Mouse (Mus musculus) midbrain, embryonic 10.5 days (tissue): ENCODE measurements around the gene Poglut1. TPM values are rescaled to one million over a fixed set of nuclear protein-coding genes. Genes with fewer than 3 reads are reported as not detected.
A peak's percentile ranks its signal among the peaks of the same experiment; 100 is the strongest.
"Not testable (repeated sequence)": the region's sequence is repeated elsewhere in the genome, so short reads cannot be mapped to it uniquely, and the experiment has no call there.

Experiments used
- DNase-seq: peaks from one replicate; pipeline ENCODE4 v3.0.0-alpha.2; 2017; ENCODE audit warnings: low spot score
- H3K27ac ChIP-seq: fragments of 300-500 bp; sonication (generic); replicated peaks from 2 replicates; pipeline ENCODE4 v1.5.1; 2016; ENCODE audit warnings: mild to moderate bottlenecking
- H3K27me3 ChIP-seq: fragments of 300-500 bp; sonication (generic); 2 replicates; pipeline ENCODE4 v1.6.1; 2016; ENCODE audit warnings: low read depth, mild to moderate bottlenecking; ENCODE audit not compliant: poor library complexity, severe bottlenecking
- H3K36me3 ChIP-seq: fragments of 300-500 bp; sonication (generic); 2 replicates; pipeline ENCODE4 v1.6.1; 2016; ENCODE audit warnings: mild to moderate bottlenecking, moderate library complexity
- H3K4me1 ChIP-seq: fragments of 300-500 bp; sonication (generic); 2 replicates; pipeline ENCODE4 v1.6.1; 2016
- H3K4me3 ChIP-seq: fragments of 300-500 bp; sonication (generic); 2 replicates; pipeline ENCODE4 v1.5.1; 2016; ENCODE audit warnings: mild to moderate bottlenecking, moderate library complexity
- H3K9me3 ChIP-seq: fragments of 300-500 bp; sonication (generic); replicated peaks from 2 replicates; pipeline ENCODE4 v1.6.1; 2016; ENCODE audit warnings: mild to moderate bottlenecking
- WGBS: fragments of 180-500 bp; shearing (Covaris S2); methylation state at CpG from one replicate; pipeline ENCODE4 v1.1.7; 2016; 5-methylcytosine and 5-hydroxymethylcytosine counted together
- polyA plus RNA-seq: library from polyadenylated mRNA; unstranded; fragments of >200 nt; fragmentation: Nextera tagmentation; extraction: Ambion mirVana; gene quantifications from 2 replicates; pipeline ENCODE4 v1.2.1, GENCODE M21; 2016

Poglut1 gene
- polyA plus RNA-seq, 1 experiment from 2014 or later, result 68.2 TPM

- WGBS, result 89% methylated on average over 3 of the region's 3 CpGs
These were observed 71.8 kb downstream of the Poglut1 start for GRCm38 (mm10) chr16:38478296-38478695.

DNA sequence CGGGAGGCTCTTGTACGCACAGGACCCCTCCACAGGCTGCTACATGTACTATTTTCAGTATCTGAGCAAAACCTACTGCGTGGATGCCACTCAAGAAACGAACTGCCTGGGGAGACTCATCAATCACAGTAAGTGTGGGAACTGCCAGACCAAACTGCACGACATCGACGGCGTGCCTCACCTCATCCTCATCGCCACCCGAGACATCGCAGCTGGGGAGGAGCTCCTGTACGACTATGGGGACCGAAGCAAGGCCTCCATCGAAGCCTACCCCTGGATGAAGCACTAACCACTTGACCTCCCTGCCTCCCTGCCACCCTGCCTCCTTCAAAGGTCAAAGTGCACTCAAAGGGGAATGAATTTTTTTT lies 72.8 kb downstream of the Poglut1 start:
- H3K9me3 ChIP-seq, H3K27ac ChIP-seq, H3K36me3 ChIP-seq, DNase-seq: not testable (repeated sequence)
- Histone ChIP-seq H3K27me3 (peaks cover 17% of the 10 kb centered on the region), H3K4me3 (peak overlapping the region; percentile 52), H3K4me1 (peaks cover 11% of the 10 kb centered on the region)
- 70% methylated on average over 14 of the region's 14 CpGs for WGBS

More at GRCm38 (mm10) chr16:38478296-38478695, 71.8 kb downstream of the Poglut1 start:
- Histone ChIP-seq H3K36me3 (no peaks in the 10 kb centered on the region), H3K27me3 (peaks cover 28% of the 10 kb centered on the region), H3K4me1 (peaks cover 14% of the 10 kb centered on the region), H3K4me3 (no peak overlapping the region), H3K27ac (no peak overlapping the region), H3K9me3 (no peaks in the 10 kb centered on the region)
- no peak for DNase-seq

DNA sequence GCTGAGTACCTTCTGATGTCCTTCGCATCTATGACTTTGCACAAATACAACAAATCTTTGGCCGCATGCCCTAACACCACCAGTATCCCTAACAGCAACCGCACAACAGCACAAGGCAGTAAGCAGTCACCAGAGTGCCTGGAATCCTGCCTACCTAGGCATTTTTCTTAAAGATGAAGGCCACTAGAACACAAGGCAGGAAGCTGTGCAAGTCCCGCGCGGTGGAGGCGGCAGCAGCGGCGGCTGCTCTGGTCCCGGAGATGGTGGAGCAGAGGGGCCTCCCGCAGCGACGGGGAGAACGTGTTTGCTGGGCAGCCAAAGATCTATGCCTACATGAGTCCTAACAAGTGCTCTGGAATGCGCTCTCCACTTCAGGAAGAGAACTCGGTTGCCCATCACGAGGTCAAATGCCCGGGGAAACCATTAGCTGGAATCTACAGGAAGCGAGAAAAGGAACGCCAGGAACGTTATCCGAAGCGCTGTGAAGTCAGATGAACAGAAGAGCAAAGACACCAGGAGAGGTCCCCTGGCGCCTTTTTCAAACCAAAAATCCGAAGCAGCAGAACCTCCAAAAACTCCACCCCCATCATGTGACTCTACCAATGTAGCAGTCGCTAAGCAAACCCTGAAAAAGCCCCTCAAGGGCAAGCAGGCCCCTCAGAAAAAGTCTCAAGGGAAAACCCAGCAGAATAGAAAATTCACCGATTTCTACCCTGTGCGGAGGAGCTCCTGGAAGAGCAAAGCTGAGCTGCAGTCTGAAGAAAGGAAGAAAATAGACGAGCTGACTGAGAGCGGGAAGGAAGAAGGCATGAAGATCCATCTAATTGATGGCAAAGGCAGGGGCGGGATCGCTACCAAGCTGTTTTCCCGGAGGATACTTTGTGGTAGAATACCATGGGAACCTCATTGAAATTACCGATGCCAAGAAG lies 73.5 kb downstream of the Poglut1 start:
- 14% methylated on average over 34 of the region's 34 CpGs for WGBS
- peaks cover 11% of the 10 kb centered on the region; the same call in 1 of the 2 replicates for H3K27me3 ChIP-seq
- peaks cover 11% of the 10 kb centered on the region for H3K4me1 ChIP-seq
- H3K9me3 ChIP-seq, result no peaks in the 10 kb centered on the region
- DNase-seq, result peak; percentile 55
- H3K36me3 ChIP-seq, result no peaks in the 10 kb centered on the region
- H3K4me3 ChIP-seq, result peak overlapping the region; percentile 52
- peak overlapping the region; percentile 78 for H3K27ac ChIP-seq

DNA sequence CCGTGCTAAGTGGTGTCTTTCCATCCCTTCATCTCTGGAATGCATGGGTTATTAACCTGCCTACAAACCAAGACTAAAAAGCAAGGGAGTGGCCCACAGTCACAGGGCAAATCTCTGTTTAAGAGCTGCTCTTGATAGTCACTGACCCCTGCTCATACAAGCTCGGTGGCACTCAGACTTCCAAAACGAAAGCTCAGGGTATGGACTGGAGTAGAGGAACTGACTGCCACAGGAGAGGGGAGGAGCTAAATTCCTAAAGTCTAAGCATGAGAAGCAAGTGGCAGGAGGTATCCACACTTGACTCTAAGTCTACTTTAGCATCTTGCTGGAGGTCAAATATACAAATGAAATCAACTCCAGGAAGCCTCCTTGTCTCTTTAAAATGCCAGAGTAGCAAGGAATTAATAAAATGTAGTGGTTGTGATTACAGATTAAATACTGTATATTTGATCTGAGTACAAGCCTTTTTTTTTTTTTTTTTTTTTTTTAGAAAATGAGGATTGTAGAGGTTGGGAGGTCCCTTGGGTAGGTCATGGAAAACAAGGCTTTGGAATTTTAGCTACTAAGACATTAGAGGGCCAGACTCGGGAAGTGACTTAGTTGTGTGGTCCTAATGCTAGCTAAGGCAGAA lies 74.3 kb downstream of the Poglut1 start:
- Histone ChIP-seq H3K36me3 (no peaks in the 10 kb centered on the region), H3K27ac (peak overlapping the region; percentile 78; the same call in 1 of the 2 replicates), H3K27me3 (peaks cover 11% of the 10 kb centered on the region; the same call in 1 of the 2 replicates), H3K4me1 (peaks cover 11% of the 10 kb centered on the region), H3K9me3 (no peaks in the 10 kb centered on the region), H3K4me3 (peak overlapping the region; percentile 52)
- WGBS, result 63% methylated on average over 4 of the region's 4 CpGs
- no peak for DNase-seq

Other genes starting within 250 kb of the Poglut1 start
- gene Maats1, start 208.1 kb downstream of the Poglut1 start, polyA plus RNA-seq, result 0.78 and 0.98 TPM in 2 replicates
- gene Cox17, start 203.3 kb downstream of the Poglut1 start, polyA plus RNA-seq, result 129 and 140 TPM in 2 replicates
- gene Gm21987, start 203.2 kb downstream of the Poglut1 start, polyA plus RNA-seq, result not detected in 2 replicates
- 0.75 and 1.3 TPM in 2 replicates for gene Popdc2, start 188.0 kb downstream of the Poglut1 start, polyA plus RNA-seq
- gene Pla1a, start 117.1 kb downstream of the Poglut1 start, polyA plus RNA-seq, result 0.07 and 0.11 TPM in 2 replicates
- gene Adprh, start 97.6 kb downstream of the Poglut1 start, polyA plus RNA-seq, result 144 and 150 TPM in 2 replicates
- 0.23 and 0.67 TPM in 2 replicates for gene Cd80, start 94.7 kb downstream of the Poglut1 start, polyA plus RNA-seq
- gene Timmdc1, start 27.6 kb downstream of the Poglut1 start, polyA plus RNA-seq, result 35.4 and 38.4 TPM in 2 replicates
- gene Tmem39a, start 8.4 kb upstream of the Poglut1 start, polyA plus RNA-seq, result 80.8 and 91.6 TPM in 2 replicates
- 7.3 and 8.7 TPM in 2 replicates for gene Arhgap31, start 163.0 kb upstream of the Poglut1 start, polyA plus RNA-seq
- 20.8 and 25.7 TPM in 2 replicates for gene B4galt4, start 192.0 kb upstream of the Poglut1 start, polyA plus RNA-seq